Mouse (Mus musculus) adrenal gland, adult (tissue): ENCODE results near the gene Csnk2a1.
A peak's percentile ranks its signal among the peaks of the same experiment; 100 is the strongest.

Source experiments
- DNase-seq, 2 experiments: peaks; one replicate each; pipeline ENCODE4 v3.0.0; 2022 to 2023; ENCODE audit warnings: low spot score in 1 of 2; ENCODE audit not compliant: inconsistent age in 2 of 2

Csnk2a1 gene

DNA sequence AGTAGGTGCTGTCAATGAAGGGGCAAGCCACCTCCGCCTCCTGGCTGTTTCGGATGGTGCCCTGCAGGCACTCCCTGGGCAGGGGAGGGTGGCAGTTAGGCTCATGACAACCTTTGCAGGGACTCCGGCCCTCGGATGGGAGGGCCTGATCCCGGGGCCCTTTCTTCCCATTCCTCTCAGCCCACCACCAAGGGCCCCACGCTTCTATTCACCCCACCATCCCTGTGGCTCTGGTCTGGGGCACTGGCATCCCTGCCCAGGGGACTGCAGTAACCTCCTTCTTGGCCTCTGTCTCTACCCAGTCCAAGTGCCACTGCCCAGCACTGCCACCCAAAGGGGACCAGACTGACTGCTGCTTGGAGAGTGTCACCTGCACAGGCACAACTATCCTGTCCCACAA, 95.6 kb downstream of the Csnk2a1 start:
- no peak for DNase-seq

DNA sequence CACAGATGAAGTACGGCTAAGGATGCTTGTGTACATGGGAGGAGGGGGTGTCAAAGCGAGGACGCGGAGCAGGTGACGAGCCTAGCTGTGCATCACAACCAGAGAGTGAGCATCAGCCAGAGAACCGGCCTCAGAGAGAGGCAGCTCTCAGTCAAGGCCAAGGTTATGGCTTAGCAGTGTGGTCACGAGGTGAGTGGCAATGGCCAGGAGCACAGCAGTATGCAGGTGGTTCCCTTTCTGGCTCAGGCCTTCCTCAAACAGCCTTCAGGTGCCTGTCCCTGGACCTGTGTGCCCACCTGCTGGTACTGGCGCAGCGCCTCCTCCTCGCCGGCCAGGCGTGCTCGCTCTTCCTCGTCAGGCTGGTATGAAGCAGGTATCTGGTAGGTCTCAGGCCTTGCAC, 97.3 kb downstream of the Csnk2a1 start:
- DNase-seq: peak; percentile 68 to 85

- DNase-seq: peak; percentile 50 to 79
Observed at GRCm38 (mm10) chr2:152324842-152325241, 98.2 kb downstream of the Csnk2a1 start.

DNA sequence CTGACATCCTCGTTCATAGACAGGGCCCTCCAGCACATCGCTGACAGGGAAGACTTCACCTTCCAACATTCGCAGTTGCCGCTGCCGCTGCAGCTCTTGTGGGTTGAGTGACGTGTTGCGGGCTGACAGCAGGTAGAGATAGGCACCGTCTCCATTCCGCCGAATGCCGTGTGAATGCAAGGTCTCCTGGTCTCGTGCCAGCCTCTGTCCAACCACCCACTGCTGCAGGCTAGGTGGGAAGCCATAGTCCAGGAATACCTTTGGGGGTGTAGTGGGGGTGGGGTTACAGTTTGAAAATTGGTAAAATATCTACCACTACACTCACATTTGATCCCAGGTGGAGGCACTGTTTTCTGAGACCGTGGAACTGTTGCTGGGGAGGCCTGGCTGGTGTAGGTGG, 99.5 kb downstream of the Csnk2a1 start:
- DNase-seq: no peak

GRCm38 (mm10) chr2:152326654-152327053, 100.0 kb downstream of the Csnk2a1 start:
- peak; percentile 72 to 80 for DNase-seq

GRCm38 (mm10) chr2:152327980-152328379, 101.3 kb downstream of the Csnk2a1 start:
- no peak for DNase-seq

DNA sequence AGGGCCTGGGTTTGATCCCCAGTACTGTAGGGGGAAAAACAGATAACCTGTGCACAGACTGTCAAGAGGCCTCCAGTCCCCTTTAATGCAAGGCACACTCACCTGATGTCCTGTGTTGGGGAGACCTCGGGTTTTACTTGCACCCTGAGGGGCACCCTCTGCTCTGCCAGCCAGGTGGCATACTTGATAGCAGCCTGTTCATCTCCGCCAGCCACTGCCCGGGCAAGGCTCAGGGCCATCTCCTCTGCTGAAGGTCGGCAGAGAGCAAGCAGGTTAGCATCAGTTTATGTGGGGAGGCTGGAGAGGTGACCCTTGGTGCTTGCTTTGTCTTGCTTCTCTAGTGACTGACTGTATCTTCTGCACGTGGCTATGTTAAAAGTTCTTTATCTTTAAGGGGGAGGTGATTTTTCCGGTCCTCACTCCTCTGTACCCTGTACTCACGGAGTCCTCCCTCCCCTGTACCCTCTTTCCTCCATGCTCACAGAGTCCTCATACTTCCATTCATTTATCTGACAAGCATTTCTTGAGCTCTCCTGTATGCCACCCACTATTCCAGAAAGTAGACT, 104.3 kb downstream of the Csnk2a1 start:
- DNase-seq: peak in 1 of 2 experiments; percentile 79
